Mouse (Mus musculus): ENCODE results near the gene Olfr1387. TPM values are rescaled to one million over a fixed set of nuclear protein-coding genes. Genes with fewer than 3 reads are reported as not detected.
"Not testable (repeated sequence)": the region's sequence is repeated elsewhere in the genome, so short reads cannot be mapped to it uniquely, and the experiment has no call there.

Olfr1387 gene
- polyA plus RNA-seq (2016; fragmentation: Nextera tagmentation; extraction: Ambion mirVana), result not detected in 2 replicates

GRCm38 (mm10) chr11:49455043-49455442 lies at the start of gene Olfr1387:
Gene Olfr1387, plus strand, starts transcription at chr11:49455343.
- no peaks in the 10 kb centered on the region for H3K9me3 ChIP-seq (replicated peaks)
- no peaks in the 10 kb centered on the region for H3K36me3 ChIP-seq
- no peak within 1 kb of the TSS for H3K4me3 ChIP-seq
- H3K27ac ChIP-seq (replicated peaks), result no peak within 1 kb of the TSS
- WGBS, result 80% methylated on average over 1 of the region's 1 CpGs
- no peak for DNase-seq (ENCODE audit: low spot score)
- no peaks in the 10 kb centered on the region for H3K27me3 ChIP-seq (ENCODE audit: low read depth, poor library complexity, severe bottlenecking)
- H3K4me1 ChIP-seq, result no peaks in the 10 kb centered on the region

- Histone ChIP-seq H3K4me1 (no peaks in the 10 kb centered on the region), H3K36me3 (no peaks in the 10 kb centered on the region), H3K27me3 (ENCODE audit: low read depth, poor library complexity, severe bottlenecking) (no peaks in the 10 kb centered on the region), H3K9me3 (replicated peaks) (no peaks in the 10 kb centered on the region), H3K27ac (replicated peaks) (no peak overlapping the region), H3K4me3 (no peak overlapping the region)
- 83% methylated on average over 3 of the region's 3 CpGs for WGBS
- no peak for DNase-seq (ENCODE audit: low spot score)
Measured at GRCm38 (mm10) chr11:49406784-49407183, 48.4 kb upstream of the Olfr1387 start.

- H3K4me1 ChIP-seq, result no peaks in the 10 kb centered on the region
- no peak overlapping the region for H3K4me3 ChIP-seq
- no peaks in the 10 kb centered on the region; the same call in 1 of the 2 replicates for H3K9me3 ChIP-seq (replicated peaks)
- H3K27me3 ChIP-seq (ENCODE audit: low read depth, poor library complexity, severe bottlenecking), result no peaks in the 10 kb centered on the region
- H3K36me3 ChIP-seq, result no peaks in the 10 kb centered on the region
- DNase-seq (ENCODE audit: low spot score), result no peak
- H3K27ac ChIP-seq (replicated peaks), result no peak overlapping the region
- WGBS, result 28% methylated on average over 1 of the region's 1 CpGs
Measured at GRCm38 (mm10) chr11:49410540-49410939, 44.6 kb upstream of the Olfr1387 start.

- H3K27ac ChIP-seq (replicated peaks), result no peak within 1 kb of the TSS
- no peaks in the 10 kb centered on the region for H3K9me3 ChIP-seq (replicated peaks)
- WGBS, result 92% methylated on average over 2 of the region's 2 CpGs
- H3K4me3 ChIP-seq, result no peak within 1 kb of the TSS
- H3K27me3 ChIP-seq (ENCODE audit: low read depth, poor library complexity, severe bottlenecking), result no peaks in the 10 kb centered on the region
- no peaks in the 10 kb centered on the region for H3K4me1 ChIP-seq
- DNase-seq (ENCODE audit: low spot score), result no peak
- H3K36me3 ChIP-seq, result no peaks in the 10 kb centered on the region
Measured at GRCm38 (mm10) chr11:49422767-49423166, 32.4 kb upstream of the Olfr1387 start, which contains the start of gene Olfr1389. Gene Olfr1389, plus strand, starts transcription at chr11:49423067.

GRCm38 (mm10) chr11:49425257-49425927 lies 29.8 kb upstream of the Olfr1387 start:
- DNase-seq (ENCODE audit: low spot score), result no peak
- 88% methylated on average over 1 of the region's 1 CpGs for WGBS
- Histone ChIP-seq H3K4me1 (no peaks in the 10 kb centered on the region), H3K27me3 (ENCODE audit: low read depth, poor library complexity, severe bottlenecking) (no peaks in the 10 kb centered on the region), H3K27ac (replicated peaks) (no peak overlapping the region), H3K4me3 (no peak overlapping the region), H3K9me3 (replicated peaks) (no peaks in the 10 kb centered on the region), H3K36me3 (no peaks in the 10 kb centered on the region)

- Histone ChIP-seq H3K4me1 (no peaks in the 10 kb centered on the region), H3K4me3 (no peak overlapping the region), H3K36me3 (no peaks in the 10 kb centered on the region), H3K27me3 (ENCODE audit: low read depth, poor library complexity, severe bottlenecking) (no peaks in the 10 kb centered on the region), H3K9me3 (replicated peaks) (no peaks in the 10 kb centered on the region; the same call in 1 of the 2 replicates), H3K27ac (replicated peaks) (no peak overlapping the region)
- DNase-seq (ENCODE audit: low spot score), result no peak
- WGBS, result 91% methylated on average over 2 of the region's 2 CpGs
Measured at GRCm38 (mm10) chr11:49429641-49430040, 25.5 kb upstream of the Olfr1387 start.

GRCm38 (mm10) chr11:49436411-49436810 lies 18.7 kb upstream of the Olfr1387 start, which contains the start of gene Olfr1388:
Gene Olfr1388, plus strand, starts transcription at chr11:49436624.
- H3K4me1 ChIP-seq, result no peaks in the 10 kb centered on the region
- 77% methylated on average over 3 of the region's 3 CpGs for WGBS
- no peaks in the 10 kb centered on the region for H3K27me3 ChIP-seq (ENCODE audit: low read depth, poor library complexity, severe bottlenecking)
- no peak for DNase-seq (ENCODE audit: low spot score)
- H3K27ac ChIP-seq (replicated peaks), result no peak within 1 kb of the TSS
- H3K36me3 ChIP-seq, result no peaks in the 10 kb centered on the region
- H3K9me3 ChIP-seq (replicated peaks), result no peaks in the 10 kb centered on the region; the same call in 1 of the 2 replicates
- no peak within 1 kb of the TSS for H3K4me3 ChIP-seq

- 77% methylated on average over 3 of the region's 3 CpGs for WGBS
- H3K4me1 ChIP-seq; H3K36me3 ChIP-seq; H3K4me3 ChIP-seq; H3K27me3 ChIP-seq (ENCODE audit: low read depth, poor library complexity, severe bottlenecking); H3K27ac ChIP-seq (replicated peaks); H3K9me3 ChIP-seq (replicated peaks); DNase-seq (ENCODE audit: low spot score): not testable (repeated sequence)
Measured at GRCm38 (mm10) chr11:49464746-49465145, 9.6 kb downstream of the Olfr1387 start, which contains the start of gene Olfr1386. Gene Olfr1386, plus strand, starts transcription at chr11:49465046.

- no peak for DNase-seq (ENCODE audit: low spot score)
- Histone ChIP-seq H3K36me3 (no peaks in the 10 kb centered on the region), H3K4me1 (no peaks in the 10 kb centered on the region), H3K27me3 (ENCODE audit: low read depth, poor library complexity, severe bottlenecking) (no peaks in the 10 kb centered on the region), H3K9me3 (replicated peaks) (no peaks in the 10 kb centered on the region), H3K27ac (replicated peaks) (no peak overlapping the region), H3K4me3 (no peak overlapping the region)
- 77% methylated on average over 4 of the region's 4 CpGs for WGBS
Measured at GRCm38 (mm10) chr11:49485973-49486372, 30.8 kb downstream of the Olfr1387 start.

- H3K9me3 ChIP-seq (replicated peaks); H3K4me1 ChIP-seq; H3K4me3 ChIP-seq; H3K27ac ChIP-seq (replicated peaks); H3K27me3 ChIP-seq (ENCODE audit: low read depth, poor library complexity, severe bottlenecking); DNase-seq (ENCODE audit: low spot score); H3K36me3 ChIP-seq: not testable (repeated sequence)
- WGBS, result 89% methylated on average over 1 of the region's 1 CpGs
Measured at GRCm38 (mm10) chr11:49488770-49489169, 33.6 kb downstream of the Olfr1387 start, which contains the start of gene Olfr1385. Gene Olfr1385, plus strand, starts transcription at chr11:49489070.

Other genes with a start within 250 kb of the Olfr1387 start
- gene Mgat1, start 211.2 kb upstream of the Olfr1387 start, polyA plus RNA-seq (2016; fragmentation: Nextera tagmentation; extraction: Ambion mirVana), result 41.2 and 42.2 TPM in 2 replicates
- 0.04 TPM in 1 of 2 replicates, not detected in the other for gene Olfr1393, start 177.0 kb upstream of the Olfr1387 start, polyA plus RNA-seq (2016; fragmentation: Nextera tagmentation; extraction: Ambion mirVana)
- gene Olfr1392, start 170.1 kb upstream of the Olfr1387 start, polyA plus RNA-seq (2016; fragmentation: Nextera tagmentation; extraction: Ambion mirVana), result 0.04 and 0.07 TPM in 2 replicates
- gene Olfr10, start 150.6 kb upstream of the Olfr1387 start, polyA plus RNA-seq (2016; fragmentation: Nextera tagmentation; extraction: Ambion mirVana), result not detected in 2 replicates
- not detected in 2 replicates for gene Olfr1391, start 132.6 kb upstream of the Olfr1387 start, polyA plus RNA-seq (2016; fragmentation: Nextera tagmentation; extraction: Ambion mirVana)
- gene Olfr1390, start 120.2 kb upstream of the Olfr1387 start, polyA plus RNA-seq (2016; fragmentation: Nextera tagmentation; extraction: Ambion mirVana), result not detected in 2 replicates
- gene Olfr1389, start 32.3 kb upstream of the Olfr1387 start, polyA plus RNA-seq (2016; fragmentation: Nextera tagmentation; extraction: Ambion mirVana), result not detected in 2 replicates
- 0.09 TPM in 2 replicates for gene Olfr1388, start 18.7 kb upstream of the Olfr1387 start, polyA plus RNA-seq (2016; fragmentation: Nextera tagmentation; extraction: Ambion mirVana)
- not detected in 2 replicates for gene Olfr1386, start 9.7 kb downstream of the Olfr1387 start, polyA plus RNA-seq (2016; fragmentation: Nextera tagmentation; extraction: Ambion mirVana)
- not detected in 2 replicates for gene Olfr1385, start 33.7 kb downstream of the Olfr1387 start, polyA plus RNA-seq (2016; fragmentation: Nextera tagmentation; extraction: Ambion mirVana)
- not detected in 2 replicates for gene Olfr1384, start 51.4 kb downstream of the Olfr1387 start, polyA plus RNA-seq (2016; fragmentation: Nextera tagmentation; extraction: Ambion mirVana)
- not detected in 2 replicates for gene Olfr1383, start 64.3 kb downstream of the Olfr1387 start, polyA plus RNA-seq (2016; fragmentation: Nextera tagmentation; extraction: Ambion mirVana)
- not detected in 2 replicates for gene Olfr1382, start 72.9 kb downstream of the Olfr1387 start, polyA plus RNA-seq (2016; fragmentation: Nextera tagmentation; extraction: Ambion mirVana)
- gene Olfr1381, start 88.1 kb downstream of the Olfr1387 start, polyA plus RNA-seq (2016; fragmentation: Nextera tagmentation; extraction: Ambion mirVana), result not detected in 2 replicates
- not detected in 2 replicates for gene Olfr1380, start 101.5 kb downstream of the Olfr1387 start, polyA plus RNA-seq (2016; fragmentation: Nextera tagmentation; extraction: Ambion mirVana)
- gene Flt4, start 153.9 kb downstream of the Olfr1387 start, polyA plus RNA-seq (2016; fragmentation: Nextera tagmentation; extraction: Ambion mirVana), result 3.8 TPM in 2 replicates
- gene Scgb3a1, start 208.3 kb downstream of the Olfr1387 start, polyA plus RNA-seq (2016; fragmentation: Nextera tagmentation; extraction: Ambion mirVana), result not detected in 2 replicates